Mouse (Mus musculus): ENCODE measurements around the gene Spcs2.
"Not testable (repeated sequence)": the region's sequence is repeated elsewhere in the genome, so short reads cannot be mapped to it uniquely, and the experiment has no call there.

DNA sequence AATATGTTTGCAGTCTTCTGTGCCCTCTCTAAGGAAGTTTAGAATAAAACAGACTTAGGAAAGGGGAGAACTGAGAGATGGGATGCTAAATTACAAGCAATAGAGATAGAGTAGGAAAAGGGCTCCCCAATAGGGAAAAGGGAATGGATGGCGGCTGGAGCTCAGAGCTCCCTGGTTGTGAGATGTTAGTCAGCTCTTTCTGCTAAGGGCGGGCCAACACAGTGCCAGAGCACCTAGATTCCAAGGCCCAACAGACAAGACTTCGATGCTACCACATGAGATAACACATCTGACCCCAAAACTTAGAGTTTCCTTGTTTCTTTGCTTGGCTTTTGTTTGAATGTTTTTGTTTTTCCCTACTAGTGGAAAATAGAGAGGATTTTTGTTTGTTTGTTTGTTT lies 59.2 kb downstream of the Spcs2 start:
- TF ChIP-seq EP300, CTCF (IDR thresholded peaks at IDR 0.05): not testable (repeated sequence)
